Mouse (Mus musculus) CH12.LX (cell line): ENCODE measurements around the gene Atp6v1fnb. TPM values are rescaled to one million over a fixed set of nuclear protein-coding genes. Genes with fewer than 3 reads are reported as not detected.

ENCODE experiments used
- DNase-seq: peaks from one replicate; pipeline ENCODE4 v3.0.0-alpha.2; 2013; ENCODE audit errors: extremely low read depth
- H3K27ac ChIP-seq: 2 replicates; pipeline ENCODE4 v1.5.1; 2012; ENCODE audit warnings: low read depth, mild to moderate bottlenecking, control low read depth, moderate library complexity; ENCODE audit not compliant: insufficient read depth
- H3K27me3 ChIP-seq: replicated peaks from 2 replicates; pipeline ENCODE3; 2012; ENCODE audit warnings: inconsistent platforms
- H3K36me3 ChIP-seq, 2 experiments: replicated peaks in 1 of 2; 2 replicates each; pipeline versions ENCODE3 to v1.6.1; 2012; ENCODE audit warnings: inconsistent platforms in 1 of 2, low read length in 1 of 2, mild to moderate bottlenecking in 1 of 2, mixed read lengths in 1 of 2, moderate library complexity in 1 of 2; ENCODE audit not compliant: control insufficient read depth in 1 of 2, insufficient read depth in 1 of 2
- H3K4me1 ChIP-seq, 2 experiments: 2 replicates each; pipeline ENCODE4 v1.6.1; 2012; ENCODE audit warnings: inconsistent platforms in 1 of 2, moderate library complexity in 1 of 2; ENCODE audit not compliant: insufficient read depth in 2 of 2, control insufficient read depth in 1 of 2
- H3K4me2 ChIP-seq: 2 replicates; pipeline ENCODE4 v1.6.1; 2012; ENCODE audit warnings: low read depth, mild to moderate bottlenecking, control low read depth; ENCODE audit not compliant: poor library complexity, insufficient read depth, severe bottlenecking
- H3K4me3 ChIP-seq, 3 experiments: fragments of 150-350 bp in 1 of 3; sonication (generic) in 1 of 3; replicated peaks in 1 of 3; 2 replicates each; pipeline versions ENCODE3 to v1.5.1; 2011 to 2012; ENCODE audit warnings: low read depth in 2 of 3, low read length in 2 of 3, mild to moderate bottlenecking in 2 of 3, moderate library complexity in 2 of 3, control low read depth in 1 of 3, improper control_type of control experiment in 1 of 3, inconsistent platforms in 1 of 3, mixed read lengths in 1 of 3; ENCODE audit not compliant: poor library complexity in 1 of 3
- H3K79me2 ChIP-seq: replicated peaks from 2 replicates; pipeline ENCODE4 v1.6.1; 2012; ENCODE audit warnings: mild to moderate bottlenecking, moderate library complexity; ENCODE audit not compliant: control insufficient read depth, poor library complexity, insufficient read depth, severe bottlenecking; ENCODE audit errors: extremely low read depth
- H3K9ac ChIP-seq: 2 replicates; pipeline ENCODE4 v1.6.1; 2012; ENCODE audit warnings: low read depth, mild to moderate bottlenecking, control low read depth, moderate library complexity; ENCODE audit not compliant: insufficient read depth
- H3K9me3 ChIP-seq: replicated peaks from 2 replicates; pipeline ENCODE3; 2012; ENCODE audit warnings: low read length, inconsistent platforms, mixed read lengths
- CHD1 ChIP-seq: IDR thresholded peaks from 2 replicates; pipeline ENCODE4 v1.6.1; 2012; ENCODE audit warnings: low read depth, low read length, improper control_type of control experiment, inconsistent platforms
- CTCF ChIP-seq, 2 experiments: IDR thresholded peaks in 1 of 2; conservative IDR thresholded peaks in 1 of 2; 2 replicates each; pipeline ENCODE4 v1.5.1; 2011 to 2012; ENCODE audit warnings: low read depth in 2 of 2, low read length in 2 of 2, improper control_type of control experiment in 1 of 2, inconsistent platforms in 1 of 2, mild to moderate bottlenecking in 1 of 2, moderate library complexity in 1 of 2
- ELF1 ChIP-seq: IDR thresholded peaks from 2 replicates; pipeline ENCODE4 v1.6.1; 2014; ENCODE audit warnings: low read depth, mild to moderate bottlenecking, inconsistent platforms, low read length, improper control_type of control experiment
- GABPA ChIP-seq: IDR thresholded peaks from 2 replicates; pipeline ENCODE4 v1.6.1; 2012; ENCODE audit warnings: low read depth, low read length, improper control_type of control experiment, inconsistent platforms; ENCODE audit not compliant: insufficient replicate concordance
- HCFC1 ChIP-seq: IDR thresholded peaks from 2 replicates; pipeline ENCODE4 v1.6.1; 2012; ENCODE audit warnings: low read depth, mild to moderate bottlenecking, inconsistent platforms, low read length, improper control_type of control experiment
- IRF4 ChIP-seq: IDR thresholded peaks from 2 replicates; pipeline ENCODE4 v1.6.1; 2014; ENCODE audit warnings: low read depth, mild to moderate bottlenecking, inconsistent platforms, low read length, improper control_type of control experiment
- JUN ChIP-seq: IDR thresholded peaks from 2 replicates; pipeline ENCODE4 v1.6.1; 2011; ENCODE audit warnings: low read depth, mild to moderate bottlenecking, low read length, improper control_type of control experiment, moderate library complexity; ENCODE audit not compliant: insufficient read depth
- JUND ChIP-seq: conservative IDR thresholded peaks from 2 replicates; pipeline ENCODE4 v1.6.1; 2011; ENCODE audit warnings: low read depth, low read length, improper control_type of control experiment
- MAX ChIP-seq: IDR thresholded peaks from 2 replicates; pipeline ENCODE4 v1.6.1; 2011; ENCODE audit warnings: low read length, improper control_type of control experiment
- MEF2A ChIP-seq: IDR thresholded peaks from 2 replicates; pipeline ENCODE4 v1.6.1; 2014; ENCODE audit warnings: low read depth, mild to moderate bottlenecking, inconsistent platforms, low read length, improper control_type of control experiment, borderline replicate concordance
- MXI1 ChIP-seq: IDR thresholded peaks from 2 replicates; pipeline ENCODE4 v1.6.1; 2011; ENCODE audit warnings: mild to moderate bottlenecking, low read depth, low read length, improper control_type of control experiment
- POLR2AphosphoS2 ChIP-seq: IDR thresholded peaks from 2 replicates; pipeline ENCODE4 v1.6.1; 2011; ENCODE audit warnings: low read depth, low read length, improper control_type of control experiment
- SIN3A ChIP-seq: IDR thresholded peaks from 2 replicates; pipeline ENCODE4 v1.6.1; 2012; ENCODE audit warnings: low read length, improper control_type of control experiment, inconsistent platforms
- USF1 ChIP-seq: IDR thresholded peaks from 2 replicates; pipeline ENCODE4 v1.6.1; 2014; ENCODE audit warnings: low read depth, mild to moderate bottlenecking, inconsistent platforms, low read length, improper control_type of control experiment
- ZC3H11A ChIP-seq: IDR thresholded peaks from 2 replicates; pipeline ENCODE4 v1.6.1; 2012; ENCODE audit warnings: low read depth, mild to moderate bottlenecking, inconsistent platforms, low read length, improper control_type of control experiment
- ZMIZ1 ChIP-seq: IDR thresholded peaks from 2 replicates; pipeline ENCODE4 v1.6.1; 2012; ENCODE audit warnings: low read depth, mild to moderate bottlenecking, inconsistent platforms, low read length, improper control_type of control experiment
- dilution Hi-C: fragments of 300-500 bp; cut with MboI; formaldehyde crosslinking; loops from 2 replicates; pipeline ENCODE4 v1.14.3; 2020; ENCODE audit warnings: low sequenced_read_pairs; ENCODE audit not compliant: extremely low pct_unique_long_range_greater_than_20kb, extremely low pct_ligation_motif_present
- in situ Hi-C: fragments of 300-500 bp; cut with MboI; formaldehyde crosslinking; loops from 3 replicates; pipeline ENCODE4 v1.14.3; 2019; ENCODE audit warnings: low sequenced_read_pairs, low pct_ligation_motif_present, low pct_unique_long_range_greater_than_20kb, mixed read lengths
- polyA plus RNA-seq: library from polyadenylated mRNA; unstranded; fragments of >175 nt; gene quantifications from 2 replicates; pipeline ENCODE4 v1.2.1, GENCODE M21; 2012; ENCODE audit warnings: low read depth; ENCODE audit not compliant: insufficient read length
- total RNA-seq, 2 experiments: library from RNA; depleted of rRNA; stranded (reverse); fragments of 300-350 nt in 1 of 2; fragments of >200 nt in 1 of 2; gene quantifications; 2 replicates each; pipeline ENCODE4 v1.2.3; 2012 to 2014

The Atp6v1fnb gene
- total RNA-seq (2012; rRNA removed) (0.21 TPM in 1 of 2 replicates, not detected in the other), total RNA-seq (2014; rRNA removed) (not detected in 2 replicates), polyA plus RNA-seq (not detected in 2 replicates)

DNA sequence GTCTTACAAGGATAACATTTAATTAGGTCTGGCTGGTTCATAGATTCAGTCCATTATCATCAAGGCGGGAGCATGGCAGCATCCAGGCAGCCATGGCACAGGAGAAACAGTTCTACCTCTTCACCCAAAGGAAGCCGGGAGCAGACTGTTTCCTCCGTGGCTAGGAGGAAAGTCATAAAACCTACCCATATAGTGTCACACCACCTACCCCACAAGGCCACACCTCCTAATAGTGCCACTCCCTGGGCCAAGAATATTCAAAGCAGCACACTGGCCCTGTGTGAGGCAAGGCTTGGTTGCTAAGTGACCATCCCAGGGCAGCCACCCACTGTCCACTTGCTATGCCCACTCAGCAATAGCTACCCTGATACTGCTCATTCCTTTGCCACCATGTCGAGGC is at the start of gene Atp6v1fnb:
Atp6v1fnb (plus strand) TSS at position 301 of the 400 bp plus-strand sequence.
- no peak within 1 kb of the TSS for H3K9ac ChIP-seq
- H3K4me2 ChIP-seq = no peak within 1 kb of the TSS
- no peaks in the 10 kb centered on the region for H3K27me3 ChIP-seq
- peaks cover 20% of the 10 kb centered on the region for H3K79me2 ChIP-seq
- no peak for DNase-seq
- peaks cover 4 to 7% of the 10 kb centered on the region in 2 experiments for H3K4me1 ChIP-seq
- dilution Hi-C loops = no loop called here
- H3K36me3 ChIP-seq = peaks cover 25 to 57% of the 10 kb centered on the region in 2 experiments
- H3K4me3 ChIP-seq = no peak within 1 kb of the TSS
- in situ Hi-C loops = no loop called here
- H3K27ac ChIP-seq = no peak within 1 kb of the TSS
- no peak for TF ChIP-seq USF1
- TF ChIP-seq CTCF (conservative IDR thresholded peaks at IDR 0.05 in 1 of 2, IDR thresholded peaks at IDR 0.05 in 1 of 2; ENCODE audit: low read depth in 2 of 2, low read length in 2 of 2) = no peak
- TF ChIP-seq JUN = no peak
- TF ChIP-seq MEF2A = no peak
- no peak for TF ChIP-seq POLR2AphosphoS2
- TF ChIP-seq CHD1 = no peak
- no peaks in the 10 kb centered on the region for H3K9me3 ChIP-seq

DNA sequence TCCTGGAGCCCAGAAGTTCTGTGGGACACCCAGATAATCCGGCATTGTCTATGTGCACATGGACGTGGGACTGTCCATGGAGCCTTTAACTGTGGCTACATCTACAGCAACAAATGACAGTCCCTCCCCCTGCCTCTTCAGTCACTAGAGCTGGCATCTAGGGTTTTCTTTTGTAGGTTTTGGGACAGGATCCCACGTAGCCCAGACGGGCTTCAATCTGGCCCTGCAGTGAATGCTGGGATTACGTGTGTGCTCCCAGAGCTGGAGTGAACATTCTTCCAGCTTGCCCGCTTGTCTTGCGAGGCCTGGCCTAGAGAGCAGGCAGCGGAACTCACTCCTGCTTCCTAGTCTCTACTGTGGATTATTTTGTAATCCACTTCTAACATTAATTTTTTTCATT is 46.1 kb upstream of the Atp6v1fnb start:
- H3K79me2 ChIP-seq = no peaks in the 10 kb centered on the region
- dilution Hi-C loops (no loop called here), in situ Hi-C loops (no loop called here)
- H3K4me3 ChIP-seq = no peak overlapping the region
- no peak overlapping the region for H3K9ac ChIP-seq
- no peak overlapping the region for H3K27ac ChIP-seq
- H3K36me3 ChIP-seq = no peaks in the 10 kb centered on the region
- TF ChIP-seq IRF4 = no peak
- no peak for TF ChIP-seq MXI1
- no peak for TF ChIP-seq ZC3H11A
- TF ChIP-seq MAX = no peak
- TF ChIP-seq ELF1 = no peak
- TF ChIP-seq SIN3A = no peak
- no peak for TF ChIP-seq USF1
- no peak for TF ChIP-seq ZMIZ1
- TF ChIP-seq HCFC1 = no peak
- TF ChIP-seq JUND = no peak
- no peak for TF ChIP-seq GABPA
- H3K4me2 ChIP-seq = no peak overlapping the region
- H3K4me1 ChIP-seq = peaks cover 0 to 14% of the 10 kb centered on the region in 2 experiments; a peak in 2 of 4 replicates
- no peaks in the 10 kb centered on the region for H3K9me3 ChIP-seq
- peaks cover 8% of the 10 kb centered on the region for H3K27me3 ChIP-seq
- no peak for DNase-seq
